Mouse (Mus musculus) B cell, adult (primary cell): ENCODE data around the gene Coro2b. TPM values are rescaled to one million over a fixed set of nuclear protein-coding genes. Genes with fewer than 3 reads are reported as not detected.

Experiments used
- total RNA-seq: library from RNA; stranded (reverse); gene quantifications from 4 replicates; pipeline ENCODE4 v1.2.4, GENCODE M21; 2023; ENCODE audit not compliant: inconsistent age

The Coro2b gene
- total RNA-seq: 1.1 to 2.3 TPM (median 2.1 TPM) in 4 replicates

GRCm38 (mm10) chr9:62536655-62537631 is at the start of gene Coro2b:
TSS of gene Coro2b (minus strand) at chr9:62537044.

Other genes with a start within 250 kb of the Coro2b start
- gene Anp32a, start 195.8 kb downstream of the Coro2b start, total RNA-seq: 348 to 386 TPM (median 362 TPM) in 4 replicates
- not detected in 4 replicates for gene Itga11, start 140.8 kb upstream of the Coro2b start, total RNA-seq